Mouse (Mus musculus) cerebellum, adult 2 months (tissue): ENCODE results near the gene Arf3.

Experiments
- CTCF ChIP-seq: fragments of 200-500 bp; IDR thresholded peaks from 2 replicates; pipeline ENCODE4 v1.5.1; 2011; ENCODE audit warnings: low read depth, mild to moderate bottlenecking, control low read depth, low read length, moderate library complexity, borderline replicate concordance; ENCODE audit not compliant: insufficient read depth
- POLR2A ChIP-seq: fragments of 200-500 bp; IDR thresholded peaks from 2 replicates; pipeline ENCODE4 v1.6.1; 2011; ENCODE audit warnings: low read length, control low read depth, borderline replicate concordance; ENCODE audit not compliant: insufficient read depth

- TF ChIP-seq CTCF (no peak), POLR2A (no peak)
Measured at GRCm38 (mm10) chr15:98768259-98768658, 5.2 kb upstream of the Arf3 start.
